Mouse (Mus musculus): Measurements from ENCODE around the gene Olfr62. TPM values are rescaled to one million over a fixed set of nuclear protein-coding genes. Genes with fewer than 3 reads are reported as not detected.
A peak's percentile ranks its signal among the peaks of the same experiment; 100 is the strongest.

Gene Olfr62
- polyA plus RNA-seq (2011; ENCODE audit: insufficient read length, low read depth, missing spikeins): not detected in 2 replicates

DNA sequence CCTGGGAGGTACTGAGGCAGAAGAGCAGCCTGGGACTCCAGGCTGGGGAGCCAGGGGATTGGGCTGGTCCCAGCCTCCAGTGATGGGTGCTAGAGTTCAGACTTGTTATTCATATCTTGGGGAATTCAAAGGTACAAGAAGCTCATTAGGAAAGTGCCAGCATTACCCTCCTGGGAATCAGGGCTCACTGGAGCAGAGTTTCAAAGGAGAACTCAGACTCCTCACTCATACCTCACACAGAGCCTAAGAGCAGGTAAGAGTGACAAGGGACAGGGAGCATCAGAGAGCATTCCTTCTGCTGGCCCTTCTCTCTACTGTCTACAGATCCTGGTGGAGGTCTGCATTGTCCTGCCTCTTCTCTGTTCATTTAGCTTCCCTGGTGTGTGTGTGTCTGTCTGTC is at the start of gene Olfr62:
TSS of gene Olfr62 (plus strand) at position 301 of the 400 bp plus-strand sequence.
- H3K4me3 ChIP-seq (ENCODE audit: insufficient read depth, low read length): no peak within 1 kb of the TSS
- H3K4me1 ChIP-seq (ENCODE audit: control insufficient read depth, insufficient read depth, low read length): no peaks in the 10 kb centered on the region
- H3K27ac ChIP-seq (ENCODE audit: insufficient read depth, low read length): no peak within 1 kb of the TSS
- TF ChIP-seq POLR2A (IDR thresholded peaks at IDR 0.05; ENCODE audit: low read depth, low read length) (no peak), CTCF (IDR thresholded peaks at IDR 0.05; ENCODE audit: borderline replicate concordance, insufficient read depth, low read length) (no peak)

DNA sequence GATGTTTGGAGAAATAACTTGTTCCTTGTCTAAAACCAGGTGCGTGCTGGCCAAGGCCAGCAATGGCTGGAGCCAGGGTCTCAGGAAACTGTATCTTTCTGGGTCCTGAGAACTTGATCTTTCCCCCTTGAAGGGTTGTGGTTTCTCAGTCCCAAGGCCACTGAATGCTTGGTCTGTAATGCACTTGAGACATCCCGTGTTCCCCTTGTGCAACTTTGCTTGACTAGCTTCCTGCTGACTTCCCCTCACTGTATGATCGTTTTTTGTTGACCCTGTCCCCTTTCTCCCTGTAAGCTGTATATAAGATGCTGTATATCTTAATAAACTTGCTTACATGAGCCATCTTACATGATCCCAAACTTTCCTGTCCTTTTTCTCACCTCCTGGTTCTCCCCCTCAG is 48.9 kb upstream of the Olfr62 start:
- H3K4me1 ChIP-seq (ENCODE audit: control insufficient read depth, insufficient read depth, low read length): no peaks in the 10 kb centered on the region
- no peak overlapping the region for H3K27ac ChIP-seq (ENCODE audit: insufficient read depth, low read length)
- no peak for TF ChIP-seq CTCF (IDR thresholded peaks at IDR 0.05; ENCODE audit: borderline replicate concordance, insufficient read depth, low read length)
- no peak for TF ChIP-seq POLR2A (IDR thresholded peaks at IDR 0.05; ENCODE audit: low read depth, low read length)
- no peak overlapping the region for H3K4me3 ChIP-seq (ENCODE audit: insufficient read depth, low read length)

DNA sequence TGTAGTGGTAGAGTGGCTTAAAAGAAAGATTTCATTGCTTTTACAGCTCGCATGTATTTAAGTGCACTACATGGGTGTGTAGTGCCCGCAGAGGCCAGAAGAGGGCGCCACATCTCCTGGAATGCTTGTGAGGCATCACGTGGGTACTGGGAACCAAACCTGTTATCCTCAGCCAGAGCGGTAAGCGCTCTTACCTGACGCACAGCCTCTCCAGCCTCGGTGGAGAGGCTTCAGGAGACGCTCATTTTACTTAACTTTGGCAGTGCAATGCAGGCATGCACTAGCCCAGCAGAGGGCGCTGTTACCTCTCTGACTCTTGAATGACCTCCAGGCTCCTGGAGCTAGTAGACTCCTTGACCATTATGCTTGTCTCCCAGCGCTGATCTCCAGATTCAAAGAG is 46.1 kb upstream of the Olfr62 start:
- TF ChIP-seq CTCF (IDR thresholded peaks at IDR 0.05; ENCODE audit: borderline replicate concordance, insufficient read depth, low read length) (0 out of 2 replicates have a peak, but pooled peaks have one; percentile 19), POLR2A (IDR thresholded peaks at IDR 0.05; ENCODE audit: low read depth, low read length) (no peak)
- H3K27ac ChIP-seq (ENCODE audit: insufficient read depth, low read length): no peak overlapping the region
- no peaks in the 10 kb centered on the region for H3K4me1 ChIP-seq (ENCODE audit: control insufficient read depth, insufficient read depth, low read length)
- no peak overlapping the region for H3K4me3 ChIP-seq (ENCODE audit: insufficient read depth, low read length)

DNA sequence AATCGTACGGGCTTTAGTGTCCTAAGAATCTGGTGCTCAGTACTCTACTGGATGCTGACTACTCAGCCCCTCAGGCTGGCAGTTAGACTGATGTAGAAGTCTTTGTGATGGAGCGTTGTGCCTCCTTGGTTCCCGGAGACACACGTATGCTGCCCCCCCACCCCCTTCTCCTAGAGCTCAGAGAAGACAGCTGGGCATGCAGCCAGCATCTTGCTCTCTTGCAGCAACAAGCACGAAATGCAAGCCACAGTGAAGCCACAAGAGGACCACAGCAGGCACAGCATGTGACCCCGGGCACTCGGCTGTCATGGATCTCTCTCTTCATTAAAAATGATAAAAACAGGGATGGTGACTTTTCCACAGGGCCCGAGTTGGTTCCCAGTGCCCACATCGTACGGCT is 43.3 kb upstream of the Olfr62 start:
- TF ChIP-seq CTCF (IDR thresholded peaks at IDR 0.05; ENCODE audit: borderline replicate concordance, insufficient read depth, low read length) (no peak), POLR2A (IDR thresholded peaks at IDR 0.05; ENCODE audit: low read depth, low read length) (no peak)
- no peak overlapping the region for H3K4me3 ChIP-seq (ENCODE audit: insufficient read depth, low read length)
- H3K4me1 ChIP-seq (ENCODE audit: control insufficient read depth, insufficient read depth, low read length): no peaks in the 10 kb centered on the region
- H3K27ac ChIP-seq (ENCODE audit: insufficient read depth, low read length): no peak overlapping the region

DNA sequence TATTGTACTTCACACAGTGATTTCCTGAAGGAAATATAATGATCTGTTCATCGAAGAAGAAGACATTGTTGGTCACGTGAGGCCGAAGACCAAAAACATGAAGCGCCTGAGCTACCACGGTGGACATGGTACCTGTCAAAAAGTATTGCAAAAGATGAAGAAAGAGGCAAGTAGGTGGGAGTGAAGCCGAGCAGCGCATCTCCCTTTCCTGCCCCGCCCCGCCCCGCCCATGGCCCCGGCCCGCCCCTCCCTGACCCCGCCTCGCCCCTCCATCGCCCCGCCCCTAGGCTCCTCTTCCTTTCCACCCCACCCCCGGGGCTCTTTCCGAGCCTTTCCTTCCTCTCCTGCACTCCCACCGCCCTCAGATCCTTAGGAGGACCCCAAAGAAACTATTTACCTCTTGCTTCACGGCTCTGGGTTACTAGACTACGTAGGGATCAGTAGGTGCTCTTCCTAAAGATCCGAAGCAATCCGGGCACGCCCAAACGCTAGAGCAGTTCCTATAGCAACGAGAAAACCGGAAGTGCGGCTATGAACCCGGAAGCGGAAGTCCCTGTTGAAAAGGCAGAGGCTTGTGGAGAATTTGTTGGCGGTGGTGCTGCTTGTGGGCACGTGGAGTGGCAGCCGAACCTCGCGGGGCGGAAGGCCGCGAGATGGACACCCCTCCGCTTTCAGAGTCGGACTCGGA is 38.3 kb upstream of the Olfr62 start, which contains the start of the genes Cfap57 and Ebna1bp2:
TSS of gene Cfap57 (minus strand) at position 499 of the 688 bp plus-strand sequence.
TSS of gene Ebna1bp2 (plus strand) at position 521 of the 688 bp plus-strand sequence.
- Histone ChIP-seq H3K27ac (ENCODE audit: insufficient read depth, low read length) (no peak within 1 kb of the TSS), H3K4me1 (ENCODE audit: control insufficient read depth, insufficient read depth, low read length) (peaks cover 4% of the 10 kb centered on the region; the same call in 1 of the 2 replicates), H3K4me3 (ENCODE audit: insufficient read depth, low read length) (peak within 1 kb of the TSS; percentile 93)
- TF ChIP-seq POLR2A (IDR thresholded peaks at IDR 0.05; ENCODE audit: low read depth, low read length) (peak; percentile 78), CTCF (IDR thresholded peaks at IDR 0.05; ENCODE audit: borderline replicate concordance, insufficient read depth, low read length) (no peak)

DNA sequence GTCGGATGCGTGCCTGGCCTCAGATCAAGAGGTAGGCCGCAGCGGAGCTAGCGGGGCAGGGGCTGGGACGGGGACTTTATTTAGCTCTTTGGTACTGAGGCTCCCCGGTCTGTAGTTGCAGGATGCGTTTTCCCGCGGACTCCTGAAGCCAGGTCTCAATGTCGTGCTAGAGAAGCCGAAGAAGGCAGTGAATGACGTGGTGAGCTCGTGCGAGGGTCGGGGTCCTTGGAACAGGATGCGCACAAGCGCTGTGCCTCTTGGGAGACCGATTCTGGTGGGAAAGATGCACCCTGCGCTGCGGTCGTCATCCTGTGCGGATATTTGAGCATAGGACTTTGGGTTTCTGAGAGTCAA is 37.8 kb upstream of the Olfr62 start:
- Histone ChIP-seq H3K27ac (ENCODE audit: insufficient read depth, low read length) (no peak overlapping the region), H3K4me1 (ENCODE audit: control insufficient read depth, insufficient read depth, low read length) (peaks cover 4% of the 10 kb centered on the region; the same call in 1 of the 2 replicates), H3K4me3 (ENCODE audit: insufficient read depth, low read length) (peak overlapping the region; percentile 93)
- TF ChIP-seq CTCF (IDR thresholded peaks at IDR 0.05; ENCODE audit: borderline replicate concordance, insufficient read depth, low read length): no peak
- TF ChIP-seq POLR2A (IDR thresholded peaks at IDR 0.05; ENCODE audit: low read depth, low read length): no peak

DNA sequence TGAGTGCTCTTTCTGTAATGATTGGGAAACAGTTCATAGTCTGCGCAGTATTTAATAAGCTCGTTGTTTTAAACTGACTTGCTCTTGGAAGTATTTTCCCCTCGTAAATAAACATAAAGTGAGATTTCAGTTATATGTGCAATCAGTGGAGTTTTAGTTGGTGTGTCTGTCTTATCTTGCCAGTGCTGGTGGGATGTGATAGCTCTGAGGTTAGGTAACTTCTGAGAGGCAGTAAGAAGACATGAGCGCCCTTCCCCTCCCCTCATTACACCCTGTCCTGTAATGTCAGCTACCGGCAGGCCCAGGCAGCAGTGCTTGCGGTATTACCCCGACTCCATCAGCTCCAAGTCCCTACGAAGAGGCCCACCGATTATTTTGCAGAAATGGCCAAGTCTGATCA is 37.0 kb upstream of the Olfr62 start:
- TF ChIP-seq POLR2A (IDR thresholded peaks at IDR 0.05; ENCODE audit: low read depth, low read length): no peak
- TF ChIP-seq CTCF (IDR thresholded peaks at IDR 0.05; ENCODE audit: borderline replicate concordance, insufficient read depth, low read length): no peak
- Histone ChIP-seq H3K4me1 (ENCODE audit: control insufficient read depth, insufficient read depth, low read length) (peaks cover 4% of the 10 kb centered on the region; the same call in 1 of the 2 replicates), H3K27ac (ENCODE audit: insufficient read depth, low read length) (no peak overlapping the region), H3K4me3 (ENCODE audit: insufficient read depth, low read length) (peak overlapping the region; percentile 93)

DNA sequence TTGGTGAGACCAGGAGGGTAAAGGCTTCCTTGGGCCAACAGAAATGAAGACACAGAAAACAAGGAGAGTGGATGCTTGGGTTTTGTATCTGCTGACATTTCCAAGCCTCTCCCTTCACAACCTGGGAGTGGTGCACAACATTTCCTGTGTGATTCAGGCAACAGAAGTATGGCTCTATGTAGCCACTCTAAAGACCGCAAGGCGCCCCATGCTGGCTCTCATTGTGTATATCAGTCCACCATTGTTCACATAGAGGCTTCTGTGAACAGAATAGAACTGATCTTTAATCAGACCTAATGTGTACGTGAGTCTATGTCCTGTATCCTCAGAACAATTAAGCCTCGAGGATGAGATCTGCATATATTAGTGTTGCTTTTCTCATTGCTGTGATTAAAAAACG is 28.5 kb upstream of the Olfr62 start:
- no peak for TF ChIP-seq CTCF (IDR thresholded peaks at IDR 0.05; ENCODE audit: borderline replicate concordance, insufficient read depth, low read length)
- TF ChIP-seq POLR2A (IDR thresholded peaks at IDR 0.05; ENCODE audit: low read depth, low read length): no peak
- no peak overlapping the region for H3K27ac ChIP-seq (ENCODE audit: insufficient read depth, low read length)
- H3K4me1 ChIP-seq (ENCODE audit: control insufficient read depth, insufficient read depth, low read length): no peaks in the 10 kb centered on the region
- H3K4me3 ChIP-seq (ENCODE audit: insufficient read depth, low read length): no peak overlapping the region

DNA sequence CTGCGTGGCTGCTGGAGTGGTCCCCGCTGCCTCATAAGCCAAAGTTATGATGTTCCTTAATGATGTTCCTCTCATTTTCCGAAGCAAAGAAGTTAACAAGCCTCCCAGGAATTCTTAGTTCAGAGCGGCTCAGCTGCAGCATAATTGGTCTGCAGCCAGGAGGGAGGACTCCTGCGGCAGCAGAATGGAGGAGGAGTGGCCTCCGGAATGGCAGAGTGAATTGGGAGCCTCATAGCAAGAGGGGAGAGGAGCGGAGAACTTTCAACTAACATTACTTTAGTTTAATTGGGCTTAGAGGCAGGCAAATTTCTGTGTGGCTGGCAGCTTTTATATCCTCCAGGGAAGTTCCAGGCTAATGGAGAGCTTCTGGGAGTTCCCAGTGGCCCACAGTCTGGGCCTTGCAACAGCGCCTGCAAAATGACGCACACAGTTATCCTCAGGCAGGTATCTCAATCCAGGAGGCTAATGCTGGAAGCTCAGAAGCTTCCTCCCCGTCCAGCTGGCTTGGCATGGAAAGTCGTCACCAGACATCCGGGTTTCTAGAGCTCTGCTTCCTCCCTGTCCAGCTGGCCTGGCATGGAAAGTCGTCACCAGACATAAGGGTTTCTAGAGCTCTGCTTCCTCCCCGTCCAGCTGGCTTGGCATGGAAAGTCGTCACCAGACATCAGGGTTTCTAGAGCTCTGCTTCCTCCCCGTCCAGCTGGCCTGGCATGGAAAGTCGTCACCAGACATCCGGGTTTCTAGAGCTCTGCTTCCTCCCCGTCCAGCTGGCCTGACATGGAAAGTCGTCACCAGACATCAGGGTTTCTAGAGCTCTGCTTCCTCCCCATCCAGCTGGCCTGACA is 16.2 kb upstream of the Olfr62 start:
- Histone ChIP-seq H3K27ac (ENCODE audit: insufficient read depth, low read length) (no peak overlapping the region), H3K4me3 (ENCODE audit: insufficient read depth, low read length) (no peak overlapping the region), H3K4me1 (ENCODE audit: control insufficient read depth, insufficient read depth, low read length) (no peaks in the 10 kb centered on the region)
- TF ChIP-seq POLR2A (IDR thresholded peaks at IDR 0.05; ENCODE audit: low read depth, low read length): no peak
- no peak for TF ChIP-seq CTCF (IDR thresholded peaks at IDR 0.05; ENCODE audit: borderline replicate concordance, insufficient read depth, low read length)

DNA sequence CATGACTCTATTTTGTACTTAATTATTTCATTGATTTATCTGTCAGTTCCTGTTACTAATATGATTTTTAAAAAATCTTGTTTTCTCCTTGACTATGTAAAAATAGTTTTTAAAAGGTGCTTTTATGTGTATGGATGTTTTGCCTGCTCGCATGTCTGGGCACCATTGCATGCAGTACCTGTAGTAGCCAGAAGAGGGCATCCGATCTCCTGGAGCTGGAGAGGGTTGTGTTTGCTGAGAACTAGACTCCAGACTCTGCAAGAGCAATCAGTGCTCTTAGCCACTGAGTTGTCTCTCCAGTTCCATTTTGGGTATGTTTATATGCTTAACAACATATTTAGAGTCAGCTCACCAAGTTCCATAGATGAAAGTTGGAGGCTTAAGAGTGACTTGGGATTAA is 13.5 kb upstream of the Olfr62 start:
- H3K4me1 ChIP-seq (ENCODE audit: control insufficient read depth, insufficient read depth, low read length): no peaks in the 10 kb centered on the region
- TF ChIP-seq CTCF (IDR thresholded peaks at IDR 0.05; ENCODE audit: borderline replicate concordance, insufficient read depth, low read length) (peak; percentile 63; the same call in 1 of the 2 replicates), POLR2A (IDR thresholded peaks at IDR 0.05; ENCODE audit: low read depth, low read length) (no peak)
- no peak overlapping the region for H3K4me3 ChIP-seq (ENCODE audit: insufficient read depth, low read length)

More for the DNA sequence above, 13.5 kb upstream of the Olfr62 start:
- no peak overlapping the region for H3K27ac ChIP-seq (ENCODE audit: insufficient read depth, low read length)
